Mouse (Mus musculus) heart, adult 11 months (tissue): ENCODE results near the gene Kalrn.

Experiments
- DNase-seq: peaks from one replicate; pipeline ENCODE4 v3.0.0; 2022

Kalrn gene

DNA sequence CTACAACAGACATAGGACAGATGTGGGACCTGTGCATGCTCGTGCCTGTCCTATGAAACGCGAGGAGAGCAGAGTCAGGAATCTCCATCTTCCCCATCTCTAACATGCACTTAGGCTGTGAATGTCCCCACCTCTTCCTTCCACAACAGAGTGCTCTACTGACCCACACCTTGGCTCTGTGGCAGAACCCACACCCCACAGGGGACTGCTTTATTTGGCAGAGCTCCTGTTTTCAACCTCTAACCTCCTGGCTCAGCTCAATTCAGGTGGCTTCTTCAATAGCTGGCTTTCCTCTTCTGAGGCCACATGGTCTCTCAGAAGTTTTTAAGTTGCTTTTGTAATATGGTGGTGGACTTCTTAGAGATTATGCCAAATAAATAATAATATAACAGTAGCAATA is 567.3 kb downstream of the Kalrn start:
- DNase-seq = peak; percentile 45

DNA sequence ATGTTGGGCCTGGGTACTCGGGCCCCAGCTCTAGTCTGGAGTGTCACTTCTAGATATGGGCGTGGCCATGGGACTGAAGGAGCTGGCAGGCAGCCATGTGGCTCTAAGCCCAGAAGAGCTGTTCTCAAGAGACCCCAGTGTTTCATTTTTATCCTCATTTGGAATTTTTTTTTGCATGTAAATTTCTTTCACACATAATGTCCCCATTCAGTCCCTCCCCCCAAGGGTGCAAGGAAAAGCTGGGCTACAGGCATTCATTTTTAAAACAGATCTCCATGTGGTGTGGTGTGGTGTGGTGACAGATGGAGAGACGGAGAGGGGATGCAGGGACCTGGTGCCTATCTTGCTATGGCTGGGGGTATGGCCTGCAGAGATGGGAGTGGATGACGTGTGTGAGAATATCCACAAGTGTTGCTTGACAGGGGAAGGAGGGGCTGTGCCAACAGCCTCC is 569.2 kb downstream of the Kalrn start:
- DNase-seq = peak; percentile 92

DNA sequence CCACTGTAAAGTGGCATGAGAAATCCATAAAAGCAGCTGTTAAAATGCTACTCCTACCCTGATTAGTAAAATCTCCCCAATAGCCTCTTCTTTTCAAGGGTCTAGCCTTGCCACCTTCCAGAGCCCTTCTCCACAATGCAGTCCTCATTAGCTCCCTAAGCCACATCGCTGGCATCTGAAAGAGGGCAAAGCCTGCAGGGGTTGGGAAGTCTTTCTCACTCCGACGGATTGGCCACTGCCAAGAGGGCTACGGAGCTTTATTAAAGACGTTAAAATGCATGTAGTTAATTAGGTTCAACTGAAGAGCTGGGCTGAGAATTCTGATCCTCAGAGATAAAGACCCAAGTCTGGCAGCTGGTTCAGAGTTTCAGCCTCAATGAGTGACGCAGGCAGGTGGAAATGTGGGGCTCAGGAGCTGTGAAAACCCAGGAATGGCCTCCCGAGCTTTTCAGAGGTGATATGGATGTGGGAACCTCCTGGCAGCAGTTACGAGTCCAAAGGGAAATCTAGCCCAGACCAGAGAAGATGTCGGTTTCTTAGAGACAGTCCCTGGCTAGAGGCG is 569.7 kb downstream of the Kalrn start:
- DNase-seq = peak; percentile 69

DNA sequence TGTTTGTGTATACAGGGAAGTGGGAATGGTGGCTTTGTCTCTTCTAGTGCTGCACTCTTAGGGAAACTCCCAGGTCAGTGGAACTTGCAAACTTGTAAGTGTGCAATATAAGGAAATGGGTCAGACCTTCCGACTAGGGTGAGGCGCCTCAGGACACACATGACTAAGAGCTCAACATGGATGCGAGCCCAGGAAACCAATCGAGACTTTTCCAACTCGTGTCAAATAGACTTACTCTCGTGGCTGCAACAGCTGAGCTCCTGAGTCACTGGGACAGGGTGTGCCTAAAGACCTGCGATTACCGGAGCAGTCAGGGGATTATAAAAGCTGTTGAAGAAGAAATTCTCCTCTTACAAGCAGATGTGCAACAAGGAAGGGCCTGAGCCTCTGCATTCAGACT is 572.6 kb downstream of the Kalrn start:
- DNase-seq = peak; percentile 92

DNA sequence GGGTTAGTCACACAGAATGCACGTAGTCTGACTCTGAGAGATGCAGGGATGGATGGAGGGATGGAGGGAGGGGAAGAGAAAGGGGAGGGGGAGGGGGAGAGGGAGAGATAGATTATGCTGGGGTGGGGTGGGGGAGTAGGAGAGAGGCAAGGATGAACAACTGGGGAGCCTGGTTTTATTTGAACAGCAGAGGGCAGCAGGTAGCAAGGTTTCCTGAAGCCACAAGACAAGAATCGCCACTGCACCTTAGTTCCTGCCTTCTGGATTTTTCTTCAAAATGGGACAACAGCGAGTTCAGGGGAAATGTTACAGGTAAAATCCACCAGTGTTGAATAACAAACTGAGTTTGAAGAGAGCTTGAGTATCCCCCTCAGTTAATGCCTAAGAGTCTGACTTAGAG is 573.9 kb downstream of the Kalrn start:
- peak; percentile 72 for DNase-seq

DNA sequence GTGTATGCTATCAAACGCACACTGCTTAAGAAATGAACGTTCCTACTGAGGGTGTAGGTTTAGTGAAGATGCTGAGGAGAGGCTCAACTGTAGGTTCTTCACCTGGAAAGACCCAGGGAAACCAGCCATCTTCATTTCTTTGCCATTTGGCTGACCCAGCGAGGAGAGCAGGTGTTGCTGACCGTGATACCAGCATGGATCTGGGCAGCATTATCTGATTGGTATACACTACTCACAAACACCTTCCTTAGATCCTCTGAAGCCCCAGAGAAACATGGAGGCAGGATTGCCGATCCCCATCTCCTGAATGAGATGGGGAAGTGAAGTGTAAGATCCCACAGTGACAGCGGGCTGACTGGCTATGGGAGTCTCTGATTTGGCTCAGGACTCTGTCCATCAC is 575.3 kb downstream of the Kalrn start:
- DNase-seq = no peak

DNA sequence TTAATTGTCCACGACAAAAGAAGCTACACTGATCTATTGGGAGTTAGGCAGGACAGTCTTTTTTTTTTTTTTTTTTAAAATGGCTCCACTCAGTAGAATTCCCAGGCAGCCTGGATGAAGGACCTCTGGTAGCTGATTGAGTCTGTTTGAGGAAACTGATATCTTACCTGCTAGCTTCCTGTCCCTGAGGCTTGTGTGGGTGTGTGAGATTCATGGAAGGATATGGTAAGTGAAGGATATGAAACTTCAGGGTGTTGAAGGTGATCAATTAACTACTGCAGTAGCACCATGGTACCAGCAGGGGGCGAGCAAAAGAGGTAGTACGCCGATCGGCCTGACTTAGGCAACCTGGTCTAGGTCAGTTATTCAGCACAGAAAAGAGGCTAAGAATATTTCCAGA is 577.3 kb downstream of the Kalrn start:
- DNase-seq = peak; percentile 79

DNA sequence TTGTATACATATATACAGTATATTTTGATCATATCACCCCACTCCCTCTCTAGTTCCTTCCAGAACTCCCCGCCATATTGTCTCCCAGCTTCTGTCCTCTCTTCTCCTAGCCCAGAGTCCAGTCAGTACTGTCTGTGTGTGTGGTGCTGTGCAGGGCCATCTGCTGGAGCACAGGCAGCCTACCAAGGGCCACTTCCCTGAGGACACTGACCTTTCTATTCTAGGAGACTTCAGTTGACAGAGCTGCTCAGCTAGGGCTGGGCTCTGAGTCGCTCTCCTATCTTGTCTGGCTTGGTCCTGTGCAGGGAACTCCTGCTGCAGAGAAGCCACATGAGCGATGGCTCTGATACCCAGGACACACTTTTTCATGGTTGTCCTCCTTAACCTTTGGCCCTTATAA is 577.8 kb downstream of the Kalrn start:
- peak; percentile 95 for DNase-seq

DNA sequence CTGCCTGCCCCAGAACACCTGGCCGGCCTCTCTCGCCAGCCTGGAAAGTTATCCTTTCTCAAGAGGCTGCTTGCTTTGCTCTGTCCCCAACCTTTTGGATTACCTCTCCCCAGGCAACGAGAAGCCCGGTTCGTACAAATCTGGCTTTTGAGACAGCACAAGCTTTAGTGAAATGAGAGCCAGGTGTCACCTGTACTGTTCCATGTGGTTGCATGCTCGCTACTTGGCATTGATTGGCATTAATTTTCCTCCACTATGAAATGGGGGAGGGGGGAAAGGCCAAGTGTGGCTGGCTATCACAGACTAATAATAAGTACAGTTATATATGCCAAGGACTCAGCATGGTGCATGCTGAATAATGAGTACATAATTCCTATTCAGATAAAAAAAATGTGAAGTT is 579.0 kb downstream of the Kalrn start:
- DNase-seq = no peak

DNA sequence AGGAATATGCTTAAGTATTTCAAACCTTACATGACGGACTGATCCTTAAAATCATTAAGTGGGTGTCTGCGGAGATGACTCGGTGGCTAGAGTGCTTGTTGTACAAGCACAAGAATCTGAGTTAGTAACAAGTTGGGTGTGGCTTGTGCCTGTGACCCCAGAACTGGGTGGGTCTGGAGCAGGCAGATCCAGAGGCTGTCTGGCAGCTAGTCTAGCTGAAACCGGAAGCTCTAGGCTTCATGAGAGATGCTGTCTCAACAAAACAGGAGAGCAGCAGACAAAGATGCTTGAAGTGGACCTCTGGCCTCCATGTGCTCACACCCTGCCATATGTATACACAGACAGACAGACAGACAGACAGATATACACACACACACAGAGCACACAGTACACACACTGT is 582.6 kb downstream of the Kalrn start:
- peak; percentile 79 for DNase-seq

DNA sequence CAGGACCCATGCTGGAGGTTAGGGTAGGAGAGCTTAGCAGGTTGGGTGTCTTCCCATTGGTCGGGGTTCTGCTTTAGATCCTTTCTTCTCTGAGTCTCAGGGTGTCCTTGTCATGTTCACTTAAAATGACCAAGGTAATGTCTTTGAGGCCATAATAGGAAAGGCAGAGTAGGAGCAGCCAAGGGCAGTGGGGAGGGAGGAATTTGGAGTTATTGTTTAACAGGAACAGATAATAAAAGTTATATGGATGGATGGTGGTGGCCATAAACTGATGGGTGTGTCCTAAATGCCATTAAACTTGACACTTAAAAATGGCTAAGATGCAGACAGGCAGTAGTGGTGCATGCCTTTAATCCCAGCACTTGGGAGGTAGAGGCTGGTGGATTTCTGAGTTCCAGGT is 584.2 kb downstream of the Kalrn start:
- peak; percentile 60 for DNase-seq

DNA sequence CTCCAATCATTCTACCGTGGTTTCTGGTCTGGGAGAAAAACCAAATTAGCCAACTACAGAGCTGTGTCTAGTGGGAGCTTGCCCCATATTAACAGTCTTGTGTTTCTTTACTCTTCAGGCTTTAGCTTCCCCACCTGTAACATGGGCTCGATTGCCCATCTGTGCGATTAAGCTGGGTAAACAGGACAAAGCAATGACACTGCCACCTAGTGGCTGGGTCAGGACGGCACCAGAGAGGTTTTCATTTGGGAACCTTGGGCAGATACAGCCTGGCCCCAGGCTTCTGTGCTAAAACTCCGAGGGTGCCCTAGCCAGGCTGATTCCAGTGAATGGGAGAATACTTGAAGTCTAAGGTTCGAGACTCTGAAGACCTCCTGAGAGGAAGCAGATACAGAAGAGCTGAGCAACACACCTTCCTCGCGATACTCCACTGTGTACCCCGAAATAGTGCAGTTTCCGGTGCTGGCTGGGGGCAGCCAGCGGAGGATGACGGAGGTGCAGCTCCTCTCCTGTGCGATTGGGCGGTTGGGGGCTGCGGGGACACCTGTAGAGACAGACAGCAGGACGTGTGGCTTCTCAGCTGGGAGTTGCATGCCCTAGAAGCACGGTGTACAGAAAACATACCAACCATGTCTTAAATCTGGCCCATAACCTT is 584.8 kb downstream of the Kalrn start:
- peak; percentile 89 for DNase-seq

DNA sequence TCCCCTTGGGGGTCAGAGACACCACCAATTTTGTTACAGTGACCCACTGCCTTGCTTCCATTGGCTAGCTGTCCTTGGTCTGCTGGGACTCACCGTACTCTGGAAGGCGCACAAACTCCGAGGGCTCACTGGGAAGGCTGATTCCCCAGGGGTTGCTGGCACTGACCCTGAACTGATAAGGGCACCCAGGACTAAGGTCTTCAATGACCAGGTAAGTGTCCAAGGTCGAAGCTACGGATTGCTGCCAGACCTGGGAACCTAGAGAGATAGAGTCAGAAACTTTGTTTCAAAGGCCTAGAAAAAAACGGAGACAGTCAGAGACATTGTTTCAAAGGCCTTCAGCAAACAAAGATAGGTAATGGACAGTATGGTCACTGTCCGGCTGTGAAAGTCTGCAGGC is 586.3 kb downstream of the Kalrn start:
- peak; percentile 87 for DNase-seq

DNA sequence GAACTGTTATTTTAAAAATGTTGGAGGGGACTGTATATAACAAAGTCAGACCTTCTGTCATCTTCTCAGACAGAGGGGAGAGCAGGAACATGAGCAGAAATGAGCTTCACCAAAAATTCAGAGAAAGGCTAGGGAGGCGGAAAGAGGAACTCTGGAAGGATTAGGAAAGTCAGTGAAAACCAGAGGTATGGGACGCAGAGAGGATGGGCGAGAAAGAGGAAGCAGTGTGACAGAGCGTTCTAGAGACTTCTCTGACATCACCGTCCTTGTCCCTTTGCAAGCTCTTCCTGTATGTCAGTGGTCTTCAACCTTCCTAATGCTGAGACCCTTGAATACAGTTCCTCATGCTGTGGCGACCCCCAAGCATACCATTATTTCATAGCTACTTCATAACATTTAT is 588.0 kb downstream of the Kalrn start:
- DNase-seq = peak; percentile 51

DNA sequence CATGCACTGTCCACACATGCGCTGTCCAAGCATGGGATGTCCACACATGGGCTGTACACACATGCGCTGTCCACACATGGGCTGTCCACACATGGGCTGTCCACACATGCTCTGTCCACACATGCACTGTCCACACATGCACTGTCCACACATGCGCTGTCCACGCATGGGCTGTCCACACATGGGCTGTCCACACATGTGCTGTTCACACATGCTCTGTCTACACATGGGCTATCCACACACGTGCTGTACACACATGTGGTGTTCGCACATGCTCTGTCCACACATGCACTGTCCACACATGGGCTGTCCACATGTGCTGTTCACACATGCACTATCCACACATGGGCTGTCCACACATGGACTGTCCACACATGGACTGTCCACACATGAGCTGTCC is 589.6 kb downstream of the Kalrn start:
- peak; percentile 44 for DNase-seq

DNA sequence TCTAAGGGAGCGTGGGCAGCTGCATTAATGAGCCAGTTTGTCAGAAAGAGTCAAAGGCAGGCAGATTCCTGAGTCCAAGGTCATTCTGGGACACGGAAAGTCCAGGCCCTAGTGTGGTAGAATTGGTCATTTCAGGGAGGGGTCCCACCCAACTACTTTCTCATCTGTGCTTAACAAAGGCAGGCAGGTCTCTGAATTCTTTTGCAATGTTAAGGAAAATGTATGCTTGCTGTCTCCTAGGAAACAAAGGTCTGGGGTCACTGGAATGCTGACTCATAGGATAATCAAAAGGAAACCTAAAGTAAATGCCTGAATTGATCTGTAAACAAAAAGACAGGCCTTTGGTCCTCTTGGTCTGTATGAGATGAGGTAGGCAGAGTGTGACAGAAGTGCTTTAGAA is 593.5 kb downstream of the Kalrn start:
- DNase-seq = no peak

DNA sequence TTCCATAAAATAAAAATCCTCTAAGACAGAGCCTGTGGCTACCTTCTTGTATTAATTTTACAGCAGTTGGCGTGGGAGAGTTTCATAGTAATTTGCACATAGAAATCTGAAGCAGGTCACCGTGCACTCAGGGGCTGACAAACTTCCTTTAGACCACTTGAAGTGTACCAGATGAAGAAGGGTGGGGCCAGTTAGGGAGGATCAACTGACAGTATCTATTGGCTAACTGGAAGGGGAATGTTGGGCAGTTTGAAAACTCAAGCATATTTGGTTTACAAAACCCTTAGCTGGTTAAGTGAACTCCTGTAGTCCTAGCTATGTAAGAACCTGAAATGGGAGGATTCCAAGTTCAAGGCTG is 606.1 kb downstream of the Kalrn start:
- DNase-seq = no peak

DNA sequence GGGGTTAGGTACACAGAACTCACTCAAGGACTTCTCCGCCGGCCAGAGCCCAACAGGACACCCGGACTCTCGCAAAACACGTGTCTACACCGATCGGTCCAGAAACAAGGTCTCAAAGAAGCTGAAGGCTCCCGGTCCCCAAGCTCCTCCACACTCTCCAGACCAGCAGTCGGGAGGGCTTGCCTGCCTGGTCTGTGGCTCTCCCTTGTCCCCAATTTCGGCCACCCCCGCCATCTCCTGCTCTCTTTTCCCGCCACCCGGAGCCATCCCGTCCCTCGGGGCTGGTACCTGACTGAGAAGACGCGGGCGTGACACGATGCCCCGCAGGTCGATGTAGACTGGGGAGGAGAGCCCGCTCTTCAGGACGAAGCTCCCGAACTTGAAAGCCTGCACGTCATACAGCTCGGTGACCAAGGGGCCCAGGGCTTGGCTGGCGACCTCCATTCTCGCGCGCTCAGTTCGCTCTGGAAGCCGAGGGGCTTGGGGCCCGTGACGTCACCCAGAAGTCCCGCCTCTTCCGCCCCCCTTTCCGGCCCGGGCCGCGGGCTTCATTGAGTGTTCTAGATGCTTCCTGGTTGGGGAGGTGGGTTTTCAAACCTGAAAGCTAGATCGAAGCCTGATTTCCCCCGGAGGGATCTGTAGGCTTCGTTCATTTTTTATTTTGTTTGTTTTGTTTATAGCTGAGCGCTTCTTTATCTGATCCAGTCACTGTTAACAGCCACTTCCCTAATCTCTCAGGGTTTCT is 606.6 kb downstream of the Kalrn start, which contains the start of gene Umps:
TSS of gene Umps (minus strand) at position 501 of the 745 bp plus-strand sequence.
- DNase-seq = peak; percentile 98

DNA sequence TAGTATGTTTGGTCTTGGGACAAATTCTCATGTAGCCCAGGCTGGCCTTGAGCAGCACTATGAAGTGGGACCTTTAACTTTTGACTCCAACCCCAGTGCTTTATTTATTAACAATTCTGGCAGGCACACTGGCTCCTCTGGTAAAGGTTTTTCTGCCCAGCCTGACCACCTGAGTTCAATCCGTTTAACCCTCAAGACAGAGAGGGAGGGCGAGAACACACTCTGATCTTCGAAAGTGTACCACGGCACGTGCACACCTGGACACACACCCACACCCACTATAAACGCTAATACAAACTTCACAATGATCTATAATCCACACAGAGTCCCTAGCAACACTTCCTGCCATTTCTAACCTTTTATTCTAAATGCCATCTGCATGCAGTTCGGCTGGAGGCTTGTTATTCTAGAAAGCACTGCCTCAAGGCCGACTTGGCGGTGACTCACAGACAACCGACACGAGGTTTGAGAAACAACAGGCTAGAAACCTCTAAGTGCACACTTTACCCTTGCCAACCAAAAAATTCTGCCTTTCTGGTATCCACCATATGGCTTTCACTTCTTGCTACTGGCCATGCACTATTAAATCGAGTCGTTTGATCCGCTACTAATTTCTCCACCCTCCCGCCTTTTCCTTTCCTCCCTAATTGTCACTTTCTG is 607.3 kb downstream of the Kalrn start:
- DNase-seq = peak; percentile 88

DNA sequence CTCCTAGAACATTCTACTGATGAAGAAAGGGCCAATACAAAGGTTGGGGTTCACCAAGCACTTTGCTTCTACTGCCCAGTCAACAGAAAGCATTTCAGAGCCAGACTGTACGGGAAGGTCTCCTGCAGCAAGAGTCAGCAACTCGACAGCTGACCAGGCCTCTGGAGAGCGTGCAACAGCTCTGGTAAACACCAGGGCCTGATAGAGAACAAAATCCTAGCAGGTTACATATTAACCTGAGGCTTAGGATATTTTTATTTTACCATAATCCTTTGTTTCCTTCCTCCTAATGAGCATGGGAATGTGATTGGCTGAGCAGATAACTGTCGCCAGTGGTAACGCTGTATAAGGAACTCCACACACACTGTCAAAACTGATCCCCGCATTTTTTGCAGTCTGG is 609.8 kb downstream of the Kalrn start:
- DNase-seq = peak; percentile 53

DNA sequence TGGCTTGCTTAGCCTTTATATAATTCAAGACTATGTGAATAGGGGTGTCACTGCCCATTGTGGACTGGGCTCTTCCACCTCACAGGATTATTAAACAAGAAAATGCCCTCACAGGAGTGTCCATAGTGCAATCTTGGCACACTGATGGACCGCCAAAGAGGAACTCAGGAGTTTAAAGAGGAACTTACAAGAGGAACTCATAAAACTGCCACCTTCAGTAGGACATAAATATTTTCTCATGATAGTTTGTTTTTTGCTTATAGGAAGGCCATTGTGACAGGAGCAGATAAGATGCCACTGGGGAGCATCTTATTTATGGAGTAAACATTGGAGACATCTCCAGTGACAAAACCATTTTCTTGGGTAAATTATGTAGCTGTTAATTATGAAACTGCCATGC is 618.5 kb downstream of the Kalrn start:
- DNase-seq = peak; percentile 82

DNA sequence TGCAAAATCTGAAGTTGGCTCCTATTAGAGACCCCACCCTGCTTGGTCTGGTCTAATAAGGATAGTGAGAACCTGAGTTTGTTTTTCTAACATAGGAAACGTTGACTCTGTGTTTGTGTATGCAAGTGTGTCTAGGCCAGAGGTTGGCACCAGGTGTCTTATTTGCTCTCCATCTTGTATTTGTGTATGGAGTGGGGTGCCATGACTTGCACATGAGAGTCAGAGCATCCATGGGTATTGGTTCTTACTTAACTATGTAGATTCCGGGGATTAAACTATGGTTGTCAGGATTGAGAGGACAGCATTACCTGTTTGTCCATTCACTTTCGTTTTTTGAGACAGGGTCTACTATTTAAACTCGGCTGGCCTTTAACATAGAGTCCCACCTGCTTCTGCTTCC is 620.3 kb downstream of the Kalrn start:
- peak; percentile 63 for DNase-seq

DNA sequence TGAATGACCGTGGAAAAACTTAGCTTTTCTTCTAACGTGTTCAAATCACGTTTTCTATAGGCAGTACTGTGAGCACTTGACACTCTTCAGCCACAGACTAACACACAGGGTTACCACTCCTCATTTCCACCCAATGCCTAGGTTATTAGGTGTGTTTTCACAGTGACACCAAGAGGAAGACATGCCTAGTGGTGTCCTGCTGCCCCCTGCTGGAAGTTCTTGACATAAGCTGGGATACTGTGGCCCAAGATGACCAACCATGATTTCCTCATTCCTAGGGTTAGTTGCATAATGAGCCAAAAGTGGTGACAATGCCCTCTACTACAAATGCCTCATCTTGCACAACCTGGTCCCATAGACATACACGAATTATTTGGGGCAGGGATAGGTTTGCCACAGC is 622.5 kb downstream of the Kalrn start:
- peak; percentile 98 for DNase-seq

DNA sequence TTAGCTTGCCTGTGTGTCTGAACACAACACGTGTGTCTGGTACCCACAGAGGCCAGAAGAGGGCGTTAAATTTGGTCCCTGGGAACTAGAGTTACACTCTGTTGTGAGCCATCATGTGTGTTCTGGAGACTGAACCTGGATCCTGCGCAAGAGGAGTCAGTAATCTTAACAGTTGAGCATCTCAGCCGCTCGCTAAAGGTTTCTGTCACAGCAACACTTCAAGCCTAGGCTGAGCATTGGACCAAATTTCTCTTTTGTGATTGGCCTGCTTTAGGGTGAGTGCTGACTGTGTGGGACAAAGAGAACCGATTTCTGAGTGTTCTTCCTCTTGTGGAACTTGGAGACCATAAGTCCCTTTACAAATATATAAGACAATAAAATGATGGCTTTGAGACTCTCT is 622.9 kb downstream of the Kalrn start:
- peak; percentile 85 for DNase-seq
